Mouse (Mus musculus) ES-Bruce4 (cell line): Measurements from ENCODE around the gene Cdk5rap2.

ENCODE experiments used
- CTCF ChIP-seq: IDR thresholded peaks from one replicate; pipeline ENCODE4 v1.8.1; 2011; ENCODE audit warnings: low read depth, low read length
- POLR2A ChIP-seq: IDR thresholded peaks from one replicate; pipeline ENCODE4 v1.8.1; 2011; ENCODE audit warnings: low read length; ENCODE audit not compliant: insufficient read depth

GRCm38 (mm10) chr4:70220277-70221180 lies 189.7 kb downstream of the Cdk5rap2 start:
- TF ChIP-seq CTCF, result no peak
- TF ChIP-seq POLR2A, result no peak
